Mouse (Mus musculus): ENCODE data around the gene Csrp1. TPM values are rescaled to one million over a fixed set of nuclear protein-coding genes. Genes with fewer than 3 reads are reported as not detected.

Gene Csrp1
- total and polyA plus RNA-seq, 3 experiments = 44.4 to 73.0 TPM; not detected in 1

GRCm38 (mm10) chr1:135685316-135685715 is 34.5 kb upstream of the Csrp1 start:
- Histone ChIP-seq H3K79me2 (ENCODE audit: control insufficient read depth, insufficient read depth, low read length, poor library complexity) (no peaks in the 10 kb centered on the region; the same call in 1 of the 2 replicates), H3K9me3 (replicated peaks; ENCODE audit: insufficient read depth, low read length) (no peaks in the 10 kb centered on the region), H3K4me1 (ENCODE audit: control insufficient read depth in 1 of 2, insufficient read depth in 2 of 2, low read length in 2 of 2) (peaks cover 0 to 16% of the 10 kb centered on the region in 2 experiments; a peak in 2 of 4 replicates), H3K27me3 (ENCODE audit: control insufficient read depth in 1 of 2, insufficient read depth in 2 of 2, low read length in 2 of 2) (peaks cover 0 to 2% of the 10 kb centered on the region in 2 experiments; a peak in 2 of 4 replicates), H3K27ac (ENCODE audit: control insufficient read depth, low read depth, low read length) (no peak overlapping the region), H3K36me3 (ENCODE audit: control insufficient read depth in 1 of 2, insufficient read depth in 2 of 2, low read length in 2 of 2) (peaks cover 0 to 7% of the 10 kb centered on the region in 2 experiments; a peak in 2 of 4 replicates), H3K4me3 (ENCODE audit: control insufficient read depth in 1 of 2, insufficient read depth in 1 of 2, low read depth in 2 of 2, low read length in 2 of 2) (no peak overlapping the region), H3K9ac (ENCODE audit: control insufficient read depth, low read depth, low read length, poor library complexity, severe bottlenecking) (no peak overlapping the region)
- DNase-seq (ENCODE audit: low read depth, low spot score) = no peak
- no peak for TF ChIP-seq RAD21 (IDR thresholded peaks at IDR 0.05; ENCODE audit: low read depth, low read length)
- TF ChIP-seq GATA1 (IDR thresholded peaks at IDR 0.05; ENCODE audit: low read depth, low read length) = no peak
- TF ChIP-seq MYB (IDR thresholded peaks at IDR 0.05; ENCODE audit: low read depth, low read length) = no peak
- TF ChIP-seq TCF12 (IDR thresholded peaks at IDR 0.05; ENCODE audit: low read depth, low read length) = no peak
- TF ChIP-seq MYC (IDR thresholded peaks at IDR 0.05; ENCODE audit: low read depth, low read length) = no peak
- no peak for TF ChIP-seq USF2 (IDR thresholded peaks at IDR 0.05; ENCODE audit: borderline replicate concordance in 1 of 2, insufficient read depth in 1 of 2, low read depth in 1 of 2, low read length in 2 of 2)
- no peak for TF ChIP-seq ETS1 (IDR thresholded peaks at IDR 0.05; ENCODE audit: low read depth, low read length)
- TF ChIP-seq ELF1 (IDR thresholded peaks at IDR 0.05; ENCODE audit: low read depth, low read length) = no peak
- no peak for TF ChIP-seq E2F4 (IDR thresholded peaks at IDR 0.05; ENCODE audit: borderline replicate concordance, low read depth, low read length)
- no peak for TF ChIP-seq SIN3A (IDR thresholded peaks at IDR 0.05; ENCODE audit: low read length)
- no peak for TF ChIP-seq CHD1 (IDR thresholded peaks at IDR 0.05; ENCODE audit: low read depth, low read length)
- no peak for TF ChIP-seq EP300 (IDR thresholded peaks at IDR 0.05; ENCODE audit: low read depth in 1 of 2, low read length in 2 of 2)
- no peak for TF ChIP-seq UBTF (IDR thresholded peaks at IDR 0.05; ENCODE audit: borderline replicate concordance, insufficient read depth, low read depth, low read length)

GRCm38 (mm10) chr1:135686792-135687510 is 32.9 kb upstream of the Csrp1 start:
- Histone ChIP-seq H3K4me3 (ENCODE audit: control insufficient read depth in 1 of 2, insufficient read depth in 1 of 2, low read depth in 2 of 2, low read length in 2 of 2) (peak overlapping the region; percentile 65 to 90), H3K79me2 (ENCODE audit: control insufficient read depth, insufficient read depth, low read length, poor library complexity) (no peaks in the 10 kb centered on the region; the same call in 1 of the 2 replicates), H3K27ac (ENCODE audit: control insufficient read depth, low read depth, low read length) (peak overlapping the region; percentile 53), H3K36me3 (ENCODE audit: control insufficient read depth in 1 of 2, insufficient read depth in 2 of 2, low read length in 2 of 2) (peaks cover 0 to 4% of the 10 kb centered on the region in 2 experiments; a peak in 2 of 4 replicates), H3K27me3 (ENCODE audit: control insufficient read depth in 1 of 2, insufficient read depth in 2 of 2, low read length in 2 of 2) (peaks cover 0 to 2% of the 10 kb centered on the region in 2 experiments; a peak in 2 of 4 replicates), H3K9me3 (replicated peaks; ENCODE audit: insufficient read depth, low read length) (no peaks in the 10 kb centered on the region), H3K9ac (ENCODE audit: control insufficient read depth, low read depth, low read length, poor library complexity, severe bottlenecking) (peak overlapping the region; percentile 83), H3K4me1 (ENCODE audit: control insufficient read depth in 1 of 2, insufficient read depth in 2 of 2, low read length in 2 of 2) (peaks cover 5 to 23% of the 10 kb centered on the region in 2 experiments)
- peak; percentile 82 for DNase-seq (ENCODE audit: low read depth, low spot score)
- TF ChIP-seq JUND (IDR thresholded peaks at IDR 0.05; ENCODE audit: low read depth, low read length) (no peak; the same call in 1 of the 2 replicates), CHD2 (IDR thresholded peaks at IDR 0.05; ENCODE audit: low read length) (no peak), BHLHE40 (IDR thresholded peaks at IDR 0.05; ENCODE audit: borderline replicate concordance, low read depth, low read length) (no peak), RAD21 (IDR thresholded peaks at IDR 0.05; ENCODE audit: low read depth, low read length) (no peak), E2F4 (IDR thresholded peaks at IDR 0.05; ENCODE audit: borderline replicate concordance, low read depth, low read length) (no peak), EP300 (IDR thresholded peaks at IDR 0.05; ENCODE audit: low read depth in 1 of 2, low read length in 2 of 2) (peak; percentile 58 to 72), USF2 (IDR thresholded peaks at IDR 0.05; ENCODE audit: borderline replicate concordance in 1 of 2, insufficient read depth in 1 of 2, low read depth in 1 of 2, low read length in 2 of 2) (no peak), MYB (IDR thresholded peaks at IDR 0.05; ENCODE audit: low read depth, low read length) (no peak), TCF12 (IDR thresholded peaks at IDR 0.05; ENCODE audit: low read depth, low read length) (peak; percentile 68), RCOR1 (IDR thresholded peaks at IDR 0.05; ENCODE audit: low read depth, low read length) (no peak; the same call in 1 of the 2 replicates), ZC3H11A (IDR thresholded peaks at IDR 0.05; ENCODE audit: low read depth, low read length) (no peak), ZMIZ1 (IDR thresholded peaks at IDR 0.05; ENCODE audit: low read depth, low read length) (no peak), GATA1 (IDR thresholded peaks at IDR 0.05; ENCODE audit: low read depth, low read length) (peak; percentile 92), CTCF (IDR thresholded peaks at IDR 0.05 in 2 of 3, conservative IDR thresholded peaks at IDR 0.05 in 1 of 3; ENCODE audit: control insufficient read depth in 1 of 3, insufficient read depth in 1 of 3, low read depth in 2 of 3, low read length in 3 of 3, poor library complexity in 1 of 3, severe bottlenecking in 1 of 3) (no peak; a peak in 1 of 6 replicates), HCFC1 (IDR thresholded peaks at IDR 0.05; ENCODE audit: low read depth, low read length) (peak; percentile 29; the same call in 1 of the 2 replicates), ETS1 (IDR thresholded peaks at IDR 0.05; ENCODE audit: low read depth, low read length) (peak; percentile 88), ZKSCAN1 (IDR thresholded peaks at IDR 0.05; ENCODE audit: low read depth, low read length) (no peak), NELFE (IDR thresholded peaks at IDR 0.05; ENCODE audit: low read depth, low read length) (peak; percentile 29; the same call in 1 of the 2 replicates), ZNF384 (IDR thresholded peaks at IDR 0.05; ENCODE audit: low read depth, low read length) (no peak), MXI1 (IDR thresholded peaks at IDR 0.05; ENCODE audit: low read depth, low read length) (no peak), CHD1 (IDR thresholded peaks at IDR 0.05; ENCODE audit: low read depth, low read length) (no peak), TAL1 (IDR thresholded peaks at IDR 0.05; ENCODE audit: low read length) (0 out of 2 replicates have a peak, but pooled peaks have one; percentile 8), SMC3 (IDR thresholded peaks at IDR 0.05; ENCODE audit: low read depth, low read length) (no peak), TBP (IDR thresholded peaks at IDR 0.05; ENCODE audit: low read depth, low read length) (no peak)

Measured in MEL (cell line).